Mouse (Mus musculus) bone marrow macrophage, adult 2 months (primary cell): ENCODE measurements at regions not wholly inside any gene's neighbourhood (a gene's known extent, or its start where the extent isn't known, plus 50 kb on each side); places are given as distances from the start of the nearest gene placed in this dataset.

Source experiments
- CTCF ChIP-seq: IDR thresholded peaks from 2 replicates; pipeline ENCODE4 v1.5.1; 2012; ENCODE audit warnings: low read depth, mild to moderate bottlenecking, low read length, moderate library complexity
- POLR2A ChIP-seq: IDR thresholded peaks from 2 replicates; pipeline ENCODE4 v1.6.1; 2012; ENCODE audit warnings: mild to moderate bottlenecking, low read depth, low read length, borderline replicate concordance

DNA sequence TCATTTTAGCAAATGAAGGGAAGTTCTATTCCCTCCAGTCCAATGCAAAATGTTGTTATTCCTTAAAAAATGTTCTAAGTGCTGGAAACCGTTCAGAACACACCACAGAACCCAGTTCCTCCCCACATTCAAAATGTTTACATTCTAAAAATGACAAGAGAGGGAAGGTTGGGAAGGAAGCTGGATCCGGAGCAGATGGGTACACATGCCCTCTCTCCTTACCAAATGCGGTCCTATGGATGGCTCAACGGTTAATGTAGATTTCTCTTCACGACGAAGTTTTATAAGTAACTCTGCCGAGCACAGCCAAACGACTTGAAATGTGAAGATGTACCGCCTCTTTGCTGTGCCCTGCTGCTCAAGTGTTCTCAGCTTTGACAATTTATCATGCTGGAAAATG lies 88.3 kb downstream of the Cetn3 start:
- TF ChIP-seq CTCF (no peak), POLR2A (no peak)
